Mouse (Mus musculus) olfactory bulb, adult 2 months (tissue): ENCODE measurements around the gene 2700097O09Rik.

ENCODE experiments used
- CTCF ChIP-seq: fragments of 200-500 bp; IDR thresholded peaks from 2 replicates; pipeline ENCODE4 v1.5.1; 2012; ENCODE audit warnings: low read depth, mild to moderate bottlenecking, low read length, moderate library complexity; ENCODE audit not compliant: insufficient read depth
- POLR2A ChIP-seq: fragments of 200-500 bp; IDR thresholded peaks from 2 replicates; pipeline ENCODE4 v1.6.1; 2012; ENCODE audit warnings: mild to moderate bottlenecking, low read depth, low read length, moderate library complexity; ENCODE audit not compliant: insufficient read depth

DNA sequence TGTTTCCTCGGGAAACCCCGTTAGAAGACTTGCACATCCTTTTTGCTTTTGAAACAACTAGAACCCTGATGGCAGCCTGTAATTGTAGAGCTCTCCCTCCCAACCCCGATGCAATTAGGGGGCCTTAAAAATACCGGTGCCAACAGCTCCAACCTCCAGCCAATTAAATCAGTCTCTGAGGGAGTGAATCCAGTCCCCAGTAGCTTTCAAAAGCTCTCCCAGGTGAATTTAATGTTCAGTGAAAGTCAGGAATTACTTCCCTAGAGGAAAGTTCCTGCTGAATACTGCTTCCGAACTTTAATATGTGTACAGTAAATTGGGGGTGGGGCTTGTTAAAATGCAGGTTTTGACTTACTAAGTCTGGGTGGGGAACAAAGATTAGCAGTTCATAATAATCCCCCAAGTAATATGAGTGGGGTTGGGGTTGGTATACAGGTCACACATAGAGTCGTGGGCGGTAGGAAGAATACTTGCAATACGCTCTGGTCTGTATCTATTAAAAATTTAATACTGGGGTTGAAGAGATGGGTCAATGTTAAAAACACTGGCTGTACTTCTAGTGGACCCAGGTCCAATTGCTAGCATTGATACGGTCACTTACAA is 62.7 kb downstream of the 2700097O09Rik start:
- TF ChIP-seq POLR2A, result no peak
- TF ChIP-seq CTCF, result no peak
